Mouse (Mus musculus): Measurements from ENCODE around the gene Naa38.

The Naa38 gene

DNA sequence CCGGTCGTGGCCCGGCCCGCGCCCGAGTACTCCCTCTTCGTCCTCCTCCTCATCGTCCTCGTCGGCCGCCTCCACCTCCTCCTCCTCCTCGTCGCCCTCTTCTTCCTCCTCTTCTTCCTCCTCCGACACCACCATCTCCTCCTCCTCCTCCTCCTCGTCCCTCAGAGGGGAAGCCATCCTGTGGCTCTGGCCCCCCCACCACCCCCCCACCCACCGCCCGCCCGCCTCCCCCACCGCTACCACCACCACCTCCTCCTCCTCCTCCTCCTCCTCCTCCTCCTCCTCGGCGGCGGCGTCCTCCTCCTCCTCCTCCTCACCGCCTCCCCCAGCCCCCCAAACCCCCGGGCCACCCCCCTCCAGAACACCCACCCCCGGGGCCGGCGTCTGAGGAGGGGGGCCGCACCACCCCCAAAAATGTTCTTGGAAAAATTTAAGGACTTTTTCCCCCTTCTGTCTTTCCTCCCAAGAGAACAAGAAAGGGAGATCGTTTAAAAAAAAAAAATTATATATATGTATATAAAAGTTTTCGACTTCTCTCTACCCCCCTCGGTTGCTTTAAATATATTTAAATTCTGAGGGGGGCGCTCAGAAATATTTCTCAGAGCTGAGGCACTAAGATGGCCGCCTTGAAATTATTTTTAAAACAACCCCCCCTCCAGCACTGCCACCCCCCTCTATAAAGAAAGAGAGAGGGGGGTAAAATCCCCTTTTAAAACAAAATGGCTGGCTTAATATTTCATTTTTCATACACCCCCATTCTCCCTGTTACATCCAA lies 25.9 kb upstream of the Naa38 start, which contains the start of gene Chd3:
TSS of gene Chd3 (minus strand) at position 192 of the 775 bp plus-strand sequence.
- no peaks in the 10 kb centered on the region for H3K27me3 ChIP-seq (ENCODE audit: control insufficient read depth, insufficient read depth, low read length, poor library complexity, severe bottlenecking)
- DNase-seq (ENCODE audit: low read depth, low spot score): peak; percentile 29

DNA sequence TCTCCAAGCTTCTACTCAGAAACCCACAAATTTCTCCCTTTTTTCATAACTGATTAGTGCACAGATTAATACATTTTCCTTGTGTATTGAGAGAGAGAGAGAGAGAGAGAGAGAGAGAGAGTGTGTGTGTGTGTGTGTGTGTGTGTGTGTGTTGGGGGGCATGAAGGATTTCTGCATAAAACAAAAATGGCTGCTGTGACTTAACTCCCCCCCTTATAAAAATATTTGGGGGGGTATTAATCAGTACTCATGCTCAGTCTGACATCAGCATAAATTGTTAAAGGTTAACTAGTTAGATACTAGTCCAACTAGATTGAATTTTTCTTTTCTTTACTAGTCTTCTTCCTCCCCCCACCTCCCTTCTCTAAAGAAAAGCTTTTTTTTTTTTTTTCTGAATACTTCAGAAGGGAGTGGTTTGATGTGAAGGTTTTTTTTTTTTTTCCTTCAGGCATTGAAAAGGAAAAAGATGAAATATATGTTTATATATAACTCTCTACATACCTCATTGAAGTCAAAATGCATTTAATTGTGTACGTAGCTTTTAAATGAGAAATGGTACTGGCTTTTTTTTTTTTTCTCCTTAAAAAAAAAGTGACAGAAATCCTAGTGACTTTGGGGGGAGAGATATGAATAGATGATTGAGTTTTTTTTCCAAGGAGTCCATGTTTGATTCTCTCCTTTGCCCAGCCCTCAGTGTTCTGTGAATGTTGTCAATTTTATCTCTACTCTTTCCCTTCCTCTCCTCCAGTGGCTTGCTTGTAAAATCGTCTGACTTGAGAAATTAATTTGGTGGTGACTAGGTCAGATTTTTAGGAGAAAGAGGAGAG lies 25.1 kb upstream of the Naa38 start:
- 0 out of 2 replicates have a peak, but pooled peaks cover 2% of the 10 kb centered on the region for H3K36me3 ChIP-seq (ENCODE audit: control insufficient read depth, insufficient read depth, low read length, poor library complexity, severe bottlenecking)
- no peak for DNase-seq (ENCODE audit: low read depth, low spot score)
- no peaks in the 10 kb centered on the region for H3K27me3 ChIP-seq (ENCODE audit: control insufficient read depth, insufficient read depth, low read length, poor library complexity, severe bottlenecking)

More for the DNA sequence above, 25.9 kb upstream of the Naa38 start, which contains the start of gene Chd3:
- H3K36me3 ChIP-seq (ENCODE audit: control insufficient read depth, insufficient read depth, low read length, poor library complexity, severe bottlenecking): 0 out of 2 replicates have a peak, but pooled peaks cover 2% of the 10 kb centered on the region

DNA sequence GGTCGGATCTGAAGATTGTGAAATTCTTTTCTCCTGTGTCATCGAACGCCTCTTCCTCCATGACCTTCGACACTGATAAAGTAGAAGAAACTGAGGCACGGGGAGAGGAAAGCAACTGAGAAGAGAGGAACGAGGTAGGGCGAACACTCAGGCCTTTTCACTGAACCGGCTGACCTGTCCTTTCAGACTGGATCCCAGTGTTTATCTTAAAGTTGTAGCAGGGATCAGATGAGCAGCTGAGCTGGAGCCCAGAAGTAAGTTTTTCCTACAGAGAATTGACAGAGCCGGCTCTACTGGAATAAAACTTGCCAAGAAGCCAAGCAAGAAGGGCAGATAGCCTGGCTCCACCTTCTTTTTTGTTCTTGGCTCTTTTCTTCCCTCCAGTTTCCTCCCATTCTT lies 24.5 kb upstream of the Naa38 start:
- H3K36me3 ChIP-seq (ENCODE audit: control insufficient read depth, insufficient read depth, low read length, poor library complexity, severe bottlenecking): 0 out of 2 replicates have a peak, but pooled peaks cover 2% of the 10 kb centered on the region
- no peak for DNase-seq (ENCODE audit: low read depth, low spot score)
- no peaks in the 10 kb centered on the region for H3K27me3 ChIP-seq (ENCODE audit: control insufficient read depth, insufficient read depth, low read length, poor library complexity, severe bottlenecking)

DNA sequence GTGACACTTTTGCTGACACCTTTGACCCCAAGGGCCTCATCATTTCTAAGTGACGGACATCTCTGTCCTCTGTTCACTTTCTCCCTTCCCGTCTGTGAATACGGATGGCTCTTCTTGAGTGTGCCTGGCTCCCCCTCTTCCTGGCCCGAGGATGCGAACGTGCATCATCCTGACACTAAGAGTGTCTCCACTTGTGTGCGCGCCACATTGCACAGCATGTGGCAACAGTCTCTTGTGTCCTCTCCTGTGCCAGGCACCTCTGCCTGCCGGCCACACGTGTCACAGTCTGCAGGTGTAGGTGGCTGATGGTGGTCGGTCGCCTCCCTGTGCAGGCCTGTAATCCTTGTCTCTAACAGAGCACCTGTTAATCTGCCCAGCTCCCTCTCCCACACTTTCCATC lies 23.7 kb upstream of the Naa38 start:
- Histone ChIP-seq H3K27me3 (ENCODE audit: control insufficient read depth, insufficient read depth, low read length, poor library complexity, severe bottlenecking) (no peaks in the 10 kb centered on the region), H3K36me3 (ENCODE audit: control insufficient read depth, insufficient read depth, low read length, poor library complexity, severe bottlenecking) (0 out of 2 replicates have a peak, but pooled peaks cover 2% of the 10 kb centered on the region)
- DNase-seq (ENCODE audit: low read depth, low spot score): no peak

DNA sequence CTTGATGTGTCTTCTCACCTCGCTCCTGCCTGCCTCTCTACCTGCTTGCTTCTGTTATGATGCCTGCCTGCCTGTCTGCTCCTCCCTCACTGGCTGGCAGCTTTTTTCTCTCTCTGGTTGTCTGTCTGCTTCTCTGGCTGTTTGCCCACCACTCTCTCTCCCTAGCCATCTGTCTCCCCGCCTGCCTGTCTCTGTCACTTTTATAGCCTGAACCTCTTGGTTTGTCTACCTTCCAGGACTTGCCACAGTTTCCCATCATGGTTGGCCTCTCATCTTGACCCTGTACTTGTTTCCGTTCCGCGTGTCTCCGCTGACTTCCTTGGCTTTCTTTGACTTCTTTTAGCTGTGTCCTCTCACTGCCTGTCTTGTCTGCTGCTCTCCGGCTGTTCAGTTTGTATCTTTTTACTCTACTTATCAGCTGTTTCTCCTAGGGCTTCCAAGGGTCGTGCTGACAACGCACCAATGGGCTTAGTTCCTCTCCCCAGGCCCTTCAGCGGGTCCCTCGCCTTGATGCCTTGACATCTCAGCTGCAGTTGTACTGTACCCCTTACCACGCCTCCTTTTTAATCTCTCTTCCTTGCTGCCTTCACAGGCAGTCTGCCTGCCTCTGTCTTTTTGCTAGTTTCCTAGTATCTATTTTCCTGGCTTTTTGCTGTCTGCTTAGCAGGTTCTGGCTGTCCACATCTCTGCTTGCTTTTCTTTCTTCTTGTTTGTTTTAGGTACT lies 23.1 kb upstream of the Naa38 start:
- no peak for DNase-seq (ENCODE audit: low read depth, low spot score)
- H3K36me3 ChIP-seq (ENCODE audit: control insufficient read depth, insufficient read depth, low read length, poor library complexity, severe bottlenecking): 0 out of 2 replicates have a peak, but pooled peaks cover 2% of the 10 kb centered on the region
- no peaks in the 10 kb centered on the region for H3K27me3 ChIP-seq (ENCODE audit: control insufficient read depth, insufficient read depth, low read length, poor library complexity, severe bottlenecking)

DNA sequence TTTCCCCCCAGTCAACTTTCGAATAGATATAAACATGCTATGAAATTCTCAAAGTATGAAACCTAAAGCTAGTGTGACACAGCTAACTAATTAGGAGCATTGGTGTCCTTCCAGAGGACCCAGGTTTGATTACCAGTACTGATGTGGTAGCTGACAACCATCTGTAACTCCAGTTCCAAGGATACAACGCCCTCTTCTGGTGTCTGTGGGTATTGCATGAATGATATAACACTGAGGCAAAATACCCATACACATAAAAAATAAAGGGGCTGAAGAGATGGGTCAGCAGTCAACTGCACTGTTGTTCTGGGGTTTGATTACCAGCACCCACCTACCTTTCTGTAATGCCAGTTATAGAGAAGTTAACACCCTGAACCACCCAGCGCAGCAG lies 22.5 kb upstream of the Naa38 start:
- peak; percentile 60 for DNase-seq (ENCODE audit: low read depth, low spot score)
- Histone ChIP-seq H3K27me3 (ENCODE audit: control insufficient read depth, insufficient read depth, low read length, poor library complexity, severe bottlenecking) (no peaks in the 10 kb centered on the region), H3K36me3 (ENCODE audit: control insufficient read depth, insufficient read depth, low read length, poor library complexity, severe bottlenecking) (0 out of 2 replicates have a peak, but pooled peaks cover 2% of the 10 kb centered on the region)

DNA sequence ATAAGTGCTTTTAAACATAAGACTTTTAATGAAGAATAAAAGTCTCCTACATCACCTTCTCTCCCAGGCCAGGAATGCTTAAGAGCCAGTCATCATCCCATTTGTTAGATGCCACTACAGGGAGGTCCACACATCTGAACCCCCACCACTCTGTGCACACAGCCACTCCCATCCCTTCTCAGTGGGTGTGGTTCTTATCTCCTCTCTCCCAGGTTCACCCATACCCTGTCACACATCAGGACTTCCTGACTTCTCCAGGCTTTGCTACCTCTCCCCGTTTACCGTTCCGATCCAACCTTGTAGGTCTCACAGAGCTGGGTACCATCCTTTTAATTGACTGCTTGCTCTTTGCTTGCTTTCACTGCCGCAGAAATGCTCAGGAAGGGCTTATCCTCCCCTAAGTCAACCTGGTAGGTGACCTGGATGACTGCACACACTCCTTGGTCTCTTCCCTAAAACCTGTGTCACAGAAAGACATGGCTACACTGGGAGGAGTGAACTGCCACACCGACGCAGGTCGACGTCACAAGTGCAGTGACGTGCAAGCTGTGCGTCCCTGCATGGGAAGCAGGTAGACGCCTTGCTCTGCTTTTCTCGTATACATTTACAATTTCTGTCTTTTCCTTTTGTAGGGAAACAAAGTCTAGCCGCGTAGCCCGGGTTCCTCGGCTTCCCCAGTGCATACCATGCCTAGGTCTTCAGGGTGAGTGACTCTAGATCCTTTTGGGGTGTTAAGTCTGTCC lies 21.9 kb upstream of the Naa38 start:
- 0 out of 2 replicates have a peak, but pooled peaks cover 2% of the 10 kb centered on the region for H3K36me3 ChIP-seq (ENCODE audit: control insufficient read depth, insufficient read depth, low read length, poor library complexity, severe bottlenecking)
- no peaks in the 10 kb centered on the region for H3K27me3 ChIP-seq (ENCODE audit: control insufficient read depth, insufficient read depth, low read length, poor library complexity, severe bottlenecking)
- no peak for DNase-seq (ENCODE audit: low read depth, low spot score)

DNA sequence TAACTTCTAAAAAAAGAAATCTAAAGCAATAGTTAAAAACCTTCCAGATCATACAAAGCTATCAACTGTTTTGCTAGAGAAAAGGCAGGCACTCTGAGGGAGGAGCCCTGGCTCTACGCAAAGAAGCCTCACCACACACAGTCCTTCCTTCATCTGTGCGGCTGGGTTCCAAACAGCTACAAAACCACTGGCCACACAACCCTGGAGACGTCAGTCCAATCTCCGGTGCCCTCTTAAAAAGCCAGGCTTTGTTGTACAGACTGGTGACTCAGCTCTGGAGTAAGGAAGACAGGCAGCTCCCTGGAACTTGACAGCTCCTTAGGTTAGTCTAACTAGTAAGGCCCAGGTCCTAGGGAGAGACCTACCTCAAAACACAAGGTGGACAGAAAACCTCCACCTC lies 19.6 kb upstream of the Naa38 start:
- H3K27me3 ChIP-seq (ENCODE audit: control insufficient read depth, insufficient read depth, low read length, poor library complexity, severe bottlenecking): no peaks in the 10 kb centered on the region
- DNase-seq (ENCODE audit: low read depth, low spot score): no peak

DNA sequence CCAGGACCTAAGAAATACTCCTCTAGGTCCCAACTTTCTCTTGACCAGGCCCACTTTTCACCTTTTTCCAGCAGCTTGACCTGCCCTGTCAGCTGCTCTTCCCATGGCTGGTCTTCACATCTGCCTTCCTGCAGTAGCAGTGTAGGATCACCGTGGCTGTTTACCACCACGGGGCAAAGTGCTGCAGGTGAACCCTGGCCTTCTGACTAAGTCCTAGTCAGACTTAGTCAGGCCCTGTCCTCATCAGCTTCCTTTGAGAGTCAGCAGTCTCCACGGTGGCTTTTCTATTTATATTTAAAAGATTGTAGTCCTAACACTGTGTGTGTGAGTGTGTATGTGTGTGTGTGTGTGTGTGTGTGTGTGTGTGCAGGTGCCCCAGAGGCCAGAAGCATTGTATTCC lies 17.5 kb upstream of the Naa38 start:
- no peak for DNase-seq (ENCODE audit: low read depth, low spot score)
- Histone ChIP-seq H3K27me3 (ENCODE audit: control insufficient read depth, insufficient read depth, low read length, poor library complexity, severe bottlenecking) (no peaks in the 10 kb centered on the region), H3K36me3 (ENCODE audit: control insufficient read depth, insufficient read depth, low read length, poor library complexity, severe bottlenecking) (0 out of 2 replicates have a peak, but pooled peaks cover 2% of the 10 kb centered on the region)

More for the DNA sequence above, 19.6 kb upstream of the Naa38 start:
- 0 out of 2 replicates have a peak, but pooled peaks cover 2% of the 10 kb centered on the region for H3K36me3 ChIP-seq (ENCODE audit: control insufficient read depth, insufficient read depth, low read length, poor library complexity, severe bottlenecking)

DNA sequence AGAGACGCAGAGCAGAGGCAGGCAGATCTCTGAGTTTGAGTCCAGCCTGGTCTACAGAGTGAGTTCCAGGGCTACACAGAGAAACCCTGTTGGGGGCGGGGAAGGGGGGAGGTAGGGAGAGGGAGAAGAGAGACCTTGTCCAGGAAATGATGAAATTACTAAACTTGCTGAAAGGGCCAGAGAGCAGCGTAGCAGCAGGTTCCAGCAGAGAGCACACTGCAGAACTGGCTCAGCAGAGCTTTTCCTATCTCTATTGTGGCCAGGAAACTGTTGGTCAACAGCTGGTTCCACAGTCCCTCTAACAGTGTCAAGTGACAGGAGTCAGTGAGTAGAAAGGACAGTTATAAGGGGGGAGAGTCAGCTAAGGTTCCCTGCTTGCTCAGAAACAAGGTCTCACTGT lies 15.7 kb upstream of the Naa38 start:
- DNase-seq (ENCODE audit: low read depth, low spot score): no peak
- no peaks in the 10 kb centered on the region for H3K36me3 ChIP-seq (ENCODE audit: control insufficient read depth, insufficient read depth, low read length, poor library complexity, severe bottlenecking)
- no peaks in the 10 kb centered on the region for H3K27me3 ChIP-seq (ENCODE audit: control insufficient read depth, insufficient read depth, low read length, poor library complexity, severe bottlenecking)

DNA sequence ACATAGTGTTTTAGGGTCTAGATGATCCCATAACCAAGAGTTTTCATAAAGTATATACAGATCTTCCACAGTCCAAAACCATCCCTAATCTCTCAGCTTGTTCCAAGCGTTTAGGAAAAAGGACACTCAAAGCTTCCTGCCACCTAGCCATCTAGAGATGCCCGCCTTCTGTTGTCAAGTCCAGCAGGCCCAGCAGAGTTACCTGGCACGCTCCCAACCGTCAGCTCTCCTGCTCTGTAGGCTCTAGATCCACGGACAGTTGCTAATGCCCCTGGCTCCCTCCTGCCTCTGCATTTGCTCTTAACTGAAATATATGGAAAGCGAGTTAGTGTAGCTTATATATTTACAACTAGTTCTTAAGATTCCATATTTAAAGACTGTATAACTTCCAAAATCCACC lies 13.9 kb upstream of the Naa38 start:
- no peaks in the 10 kb centered on the region for H3K36me3 ChIP-seq (ENCODE audit: control insufficient read depth, insufficient read depth, low read length, poor library complexity, severe bottlenecking)
- H3K27me3 ChIP-seq (ENCODE audit: control insufficient read depth, insufficient read depth, low read length, poor library complexity, severe bottlenecking): no peaks in the 10 kb centered on the region
- DNase-seq (ENCODE audit: low read depth, low spot score): no peak

DNA sequence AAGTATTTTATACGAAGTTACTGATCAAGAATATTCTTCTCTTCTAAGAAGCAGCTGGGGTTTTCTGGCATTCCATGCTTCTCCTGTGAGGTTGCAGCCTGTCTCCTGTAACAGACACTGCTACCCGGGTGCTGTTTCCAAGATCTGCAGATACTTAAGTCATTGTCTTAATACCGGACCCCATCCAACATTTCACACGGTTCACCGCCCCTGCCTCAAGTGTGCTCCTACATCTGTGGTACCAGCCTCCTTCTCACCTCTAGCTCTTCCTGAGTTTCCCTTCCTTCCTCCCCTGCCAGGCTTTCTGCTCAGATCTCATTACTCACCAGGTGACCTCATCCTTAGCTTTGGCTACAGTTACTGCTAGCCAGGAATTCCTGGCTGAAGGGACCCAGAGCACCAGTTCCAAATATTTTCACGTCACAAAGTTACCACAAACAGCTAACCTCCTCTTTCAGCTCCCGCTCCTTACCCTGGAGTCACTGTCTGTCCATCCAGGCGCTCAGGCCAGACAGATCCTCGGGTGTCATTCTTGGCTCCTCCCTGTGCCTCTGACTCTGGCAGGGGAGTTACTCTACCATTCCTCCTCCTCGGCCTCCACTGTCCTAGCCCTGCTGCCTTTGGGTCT lies 12.7 kb upstream of the Naa38 start:
- no peak for DNase-seq (ENCODE audit: low read depth, low spot score)
- H3K27me3 ChIP-seq (ENCODE audit: control insufficient read depth, insufficient read depth, low read length, poor library complexity, severe bottlenecking): no peaks in the 10 kb centered on the region
- no peaks in the 10 kb centered on the region for H3K36me3 ChIP-seq (ENCODE audit: control insufficient read depth, insufficient read depth, low read length, poor library complexity, severe bottlenecking)

DNA sequence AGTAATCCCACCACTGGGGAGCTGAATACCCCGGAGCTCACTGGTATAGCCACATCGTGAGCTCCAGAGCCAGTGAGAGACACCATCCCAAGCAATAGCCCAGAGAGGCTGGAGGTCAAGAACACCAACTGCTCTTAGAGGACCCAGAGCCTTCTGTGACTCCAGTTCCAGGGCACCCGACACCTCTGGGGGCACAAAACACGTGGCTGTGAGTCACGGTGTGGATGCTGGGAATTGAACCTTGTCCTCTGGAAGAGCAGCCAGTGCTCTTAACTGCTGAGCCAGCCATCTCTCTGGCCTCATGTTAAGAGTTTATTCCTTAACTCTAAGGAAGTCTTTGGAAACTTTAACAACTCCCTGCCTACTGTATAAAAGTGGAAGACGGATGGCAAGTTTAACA lies 10.3 kb upstream of the Naa38 start:
- DNase-seq (ENCODE audit: low read depth, low spot score): no peak
- Histone ChIP-seq H3K27me3 (ENCODE audit: control insufficient read depth, insufficient read depth, low read length, poor library complexity, severe bottlenecking) (no peaks in the 10 kb centered on the region), H3K36me3 (ENCODE audit: control insufficient read depth, insufficient read depth, low read length, poor library complexity, severe bottlenecking) (no peaks in the 10 kb centered on the region)

DNA sequence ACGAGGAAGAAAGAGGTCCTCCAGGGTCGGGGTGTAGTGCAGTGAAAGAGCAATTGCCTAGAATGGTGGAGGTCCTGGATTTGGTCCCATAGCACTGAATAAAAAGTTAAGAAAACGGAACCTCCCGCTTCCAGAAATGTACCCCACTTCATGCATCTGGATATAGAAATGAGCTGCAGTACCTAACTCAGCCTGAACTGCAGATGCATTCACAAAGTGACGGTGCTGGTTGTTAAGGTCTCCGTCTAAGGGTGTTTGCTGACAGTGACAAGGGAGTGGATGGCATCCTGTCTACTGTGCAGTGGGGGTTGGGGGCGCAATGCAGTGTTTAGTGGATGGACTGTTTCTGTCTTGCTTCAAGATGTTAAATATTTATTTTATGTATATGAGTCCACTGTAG lies 8.5 kb upstream of the Naa38 start:
- no peaks in the 10 kb centered on the region for H3K36me3 ChIP-seq (ENCODE audit: control insufficient read depth, insufficient read depth, low read length, poor library complexity, severe bottlenecking)
- DNase-seq (ENCODE audit: low read depth, low spot score): no peak
- H3K27me3 ChIP-seq (ENCODE audit: control insufficient read depth, insufficient read depth, low read length, poor library complexity, severe bottlenecking): no peaks in the 10 kb centered on the region

All from splenic B cell, adult 2 months (primary cell).